Mouse (Mus musculus) limb, embryonic 12.5 days (tissue): Measurements from ENCODE around the gene Ccdc85c. TPM values are rescaled to one million over a fixed set of nuclear protein-coding genes. Genes with fewer than 3 reads are reported as not detected.

Experiments used
- ATAC-seq: fragments of 200-750 bp; cut with Nextera tagmentation; 2 replicates; pipeline ENCODE4 v1.8.0; 2017; ENCODE audit warnings: low read depth, moderate TSS enrichment; ENCODE audit not compliant: insufficient number of reproducible peaks, insufficient read depth, low FRiP score, low TSS enrichment
- H3K27ac ChIP-seq: fragments of 300-500 bp; sonication (generic); 2 replicates; pipeline ENCODE4 v1.5.1; 2016; ENCODE audit warnings: mild to moderate bottlenecking, moderate library complexity
- H3K27me3 ChIP-seq: fragments of 300-500 bp; sonication (generic); 2 replicates; pipeline ENCODE4 v1.6.1; 2016; ENCODE audit warnings: mild to moderate bottlenecking, moderate library complexity
- H3K36me3 ChIP-seq: fragments of 300-500 bp; sonication (generic); 2 replicates; pipeline ENCODE4 v1.6.1; 2016; ENCODE audit warnings: mild to moderate bottlenecking, moderate library complexity
- H3K4me1 ChIP-seq: fragments of 300-500 bp; sonication (generic); replicated peaks from 2 replicates; pipeline ENCODE4 v1.6.1; 2016
- H3K4me2 ChIP-seq: fragments of 300-500 bp; sonication (generic); 2 replicates; pipeline ENCODE4 v1.6.1; 2016; ENCODE audit warnings: mild to moderate bottlenecking, moderate library complexity
- H3K4me3 ChIP-seq: fragments of 300-500 bp; sonication (generic); replicated peaks from 2 replicates; pipeline ENCODE4 v1.5.1; 2016; ENCODE audit warnings: mild to moderate bottlenecking
- H3K9ac ChIP-seq: fragments of 300-500 bp; sonication (generic); replicated peaks from 2 replicates; pipeline ENCODE4 v1.6.1; 2016; ENCODE audit warnings: mild to moderate bottlenecking, moderate library complexity
- H3K9me3 ChIP-seq: fragments of 300-500 bp; sonication (generic); 2 replicates; pipeline ENCODE4 v1.6.1; 2016; ENCODE audit warnings: mild to moderate bottlenecking, moderate library complexity
- WGBS: fragments of 180-500 bp; shearing (Covaris S2); methylation state at CpG from one replicate; pipeline ENCODE4 v1.1.7; 2016; 5-methylcytosine and 5-hydroxymethylcytosine counted together
- polyA plus RNA-seq: library from polyadenylated mRNA; unstranded; fragments of >200 nt; fragmentation: Nextera tagmentation; extraction: Ambion mirVana; gene quantifications from 2 replicates; pipeline ENCODE4 v1.2.1, GENCODE M21; 2016

Gene Ccdc85c
- polyA plus RNA-seq, 1 experiment from 2014 or later = 6.6 TPM

DNA sequence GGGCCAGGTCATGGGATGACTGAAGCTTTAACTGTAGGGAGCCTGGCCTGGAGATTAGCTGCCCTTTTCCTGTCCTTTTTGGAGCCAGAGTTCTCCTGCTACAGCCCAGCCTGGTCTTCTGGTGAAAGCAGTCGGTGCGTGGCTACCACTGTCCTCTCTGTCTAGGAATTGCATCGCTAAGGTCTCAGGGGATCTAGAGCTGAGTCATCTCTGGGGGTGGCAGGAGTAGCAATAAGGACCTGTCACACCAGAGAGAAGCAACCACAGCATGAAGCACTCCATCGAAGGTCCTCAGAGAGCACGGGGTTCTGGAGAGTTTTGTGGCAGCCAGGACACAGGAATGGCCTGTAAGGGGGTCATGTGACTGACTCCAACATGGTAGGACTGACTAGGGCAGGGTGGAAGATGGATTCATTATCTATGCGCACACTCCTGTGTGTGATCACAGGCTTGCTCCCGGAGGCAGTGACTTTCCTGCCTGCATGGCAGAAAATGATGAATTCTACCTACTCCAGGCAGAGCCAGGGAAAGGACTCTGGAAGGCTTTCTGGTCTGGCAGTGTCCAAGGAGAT, 35.3 kb upstream of the Ccdc85c start:
- no peak overlapping the region for H3K9ac ChIP-seq
- no peak overlapping the region for H3K4me3 ChIP-seq
- no peak for ATAC-seq
- no peak overlapping the region for H3K4me2 ChIP-seq
- no peak overlapping the region for H3K27ac ChIP-seq
- no peaks in the 10 kb centered on the region for H3K36me3 ChIP-seq
- WGBS = 73% methylated on average over 7 of the region's 7 CpGs
- H3K9me3 ChIP-seq = no peaks in the 10 kb centered on the region
- H3K4me1 ChIP-seq = 0 out of 2 replicates have a peak, but pooled peaks cover 6% of the 10 kb centered on the region
- peaks cover 59% of the 10 kb centered on the region for H3K27me3 ChIP-seq

DNA sequence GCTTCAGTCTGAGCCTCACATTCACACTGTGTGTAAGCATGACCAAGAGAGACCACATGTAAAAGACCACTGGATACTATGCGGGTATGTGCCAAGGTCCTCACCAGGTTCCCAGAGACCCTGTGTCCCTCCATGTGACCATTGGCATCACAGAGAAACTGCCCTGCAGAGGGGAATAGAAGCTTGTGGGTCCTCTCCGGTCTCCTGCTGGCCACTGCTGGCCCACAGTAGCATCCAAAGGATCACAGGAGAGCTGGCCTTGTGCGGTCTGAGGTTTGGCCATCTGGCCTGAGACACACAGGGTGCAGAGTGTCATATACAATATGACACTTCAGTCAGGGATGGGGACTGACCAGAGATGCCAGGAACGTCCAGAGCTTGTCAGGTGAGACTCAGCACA, 34.8 kb upstream of the Ccdc85c start:
- Histone ChIP-seq H3K9ac (no peak overlapping the region), H3K27me3 (peaks cover 62% of the 10 kb centered on the region), H3K27ac (no peak overlapping the region), H3K9me3 (no peaks in the 10 kb centered on the region), H3K4me3 (no peak overlapping the region), H3K4me1 (0 out of 2 replicates have a peak, but pooled peaks cover 7% of the 10 kb centered on the region), H3K36me3 (no peaks in the 10 kb centered on the region), H3K4me2 (no peak overlapping the region)
- ATAC-seq = no peak
- WGBS = 85% methylated on average over 4 of the region's 4 CpGs

DNA sequence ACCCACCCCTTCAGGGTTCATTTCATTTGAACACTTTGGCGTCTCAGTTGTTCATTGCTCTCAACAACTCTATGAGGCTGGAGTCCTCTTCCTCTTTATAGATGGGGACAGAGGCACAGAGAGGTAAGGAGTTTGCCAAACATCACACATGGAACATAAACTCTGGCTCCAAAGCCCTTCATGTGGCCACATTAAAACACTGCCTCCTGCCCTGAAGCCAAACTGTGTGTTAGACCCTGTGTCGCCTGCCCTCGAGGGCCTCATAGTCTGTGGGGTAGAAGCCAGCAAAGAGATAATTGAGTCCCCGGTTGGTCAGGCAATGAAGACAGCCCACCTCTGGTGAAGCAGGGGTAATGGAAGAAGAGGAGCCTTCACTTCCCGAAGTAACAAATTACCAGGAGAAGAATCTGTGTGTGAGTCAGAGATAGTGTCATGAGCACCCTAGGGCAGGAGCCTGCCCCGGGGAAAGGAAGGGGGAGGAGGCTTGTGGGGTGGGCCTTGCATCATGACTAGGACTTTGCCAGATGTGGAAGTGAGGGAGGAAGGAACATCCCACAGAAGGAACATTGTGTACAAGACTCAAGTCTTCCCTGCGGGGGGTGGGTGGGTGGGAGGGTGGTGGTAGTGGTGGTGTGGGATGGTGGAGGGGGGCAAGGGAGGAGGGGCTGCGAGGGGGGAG, 34.0 kb upstream of the Ccdc85c start:
- WGBS = 68% methylated on average over 7 of the region's 8 CpGs

DNA sequence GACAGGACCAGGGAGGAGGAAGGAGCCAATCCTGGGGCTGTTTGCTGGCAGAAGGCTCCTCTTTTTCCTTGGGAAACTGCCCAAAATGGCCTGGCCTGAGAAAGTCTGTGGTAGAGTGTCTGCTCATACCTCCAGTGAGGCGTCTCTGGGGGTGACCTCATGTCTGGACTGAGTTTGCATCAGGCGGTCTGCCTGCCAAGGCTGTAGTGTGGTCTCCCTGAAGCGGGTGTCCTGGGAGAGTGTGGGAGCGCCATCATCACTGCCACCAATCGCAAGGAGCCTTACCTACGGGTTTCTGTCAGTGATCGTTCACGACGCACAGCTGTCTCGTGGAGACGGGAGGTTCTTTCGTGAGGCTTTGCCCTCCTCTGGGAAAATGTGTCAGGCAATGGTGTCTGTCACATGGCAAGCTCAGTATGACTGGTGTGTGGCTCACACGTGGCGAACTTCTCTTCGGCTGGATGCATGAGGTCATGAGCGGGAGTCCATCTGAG, 33.2 kb upstream of the Ccdc85c start:
- H3K27ac ChIP-seq = no peak overlapping the region
- H3K36me3 ChIP-seq = no peaks in the 10 kb centered on the region
- H3K9ac ChIP-seq = no peak overlapping the region
- no peaks in the 10 kb centered on the region for H3K9me3 ChIP-seq
- 0 out of 2 replicates have a peak, but pooled peaks cover 7% of the 10 kb centered on the region for H3K4me1 ChIP-seq
- no peak overlapping the region for H3K4me2 ChIP-seq
- H3K4me3 ChIP-seq = no peak overlapping the region
- no peak for ATAC-seq
- 82% methylated on average over 16 of the region's 16 CpGs for WGBS
- H3K27me3 ChIP-seq = peaks cover 69% of the 10 kb centered on the region

More for the DNA sequence above, 34.0 kb upstream of the Ccdc85c start:
- Histone ChIP-seq H3K9ac (no peak overlapping the region), H3K9me3 (no peaks in the 10 kb centered on the region), H3K4me1 (0 out of 2 replicates have a peak, but pooled peaks cover 7% of the 10 kb centered on the region), H3K36me3 (no peaks in the 10 kb centered on the region), H3K4me3 (no peak overlapping the region), H3K27me3 (peaks cover 63% of the 10 kb centered on the region), H3K4me2 (no peak overlapping the region), H3K27ac (no peak overlapping the region)
- no peak for ATAC-seq

DNA sequence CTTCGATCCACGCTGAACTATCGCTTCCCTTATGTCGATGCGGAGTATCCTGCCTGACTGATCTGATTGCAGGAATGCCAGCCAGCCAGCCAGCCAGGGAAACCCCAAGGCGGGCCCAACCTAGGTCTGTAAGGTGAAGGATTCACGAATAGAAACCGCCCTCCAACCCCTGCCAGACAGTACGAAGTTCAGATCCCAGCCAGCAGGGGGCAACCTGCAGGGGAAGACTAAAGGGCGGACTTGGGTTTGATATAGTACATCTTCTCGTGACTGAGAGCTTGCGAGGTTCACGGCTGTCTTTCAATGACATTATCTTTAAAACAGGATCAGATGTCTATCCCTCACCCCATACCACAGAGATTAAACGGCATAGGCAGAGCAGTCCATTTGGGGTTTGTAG, 32.3 kb upstream of the Ccdc85c start:
- no peak overlapping the region for H3K27ac ChIP-seq
- ATAC-seq = no peak
- peaks cover 69% of the 10 kb centered on the region for H3K27me3 ChIP-seq
- no peak overlapping the region for H3K4me3 ChIP-seq
- H3K9ac ChIP-seq = no peak overlapping the region
- H3K4me2 ChIP-seq = no peak overlapping the region
- 0 out of 2 replicates have a peak, but pooled peaks cover 7% of the 10 kb centered on the region for H3K4me1 ChIP-seq
- H3K36me3 ChIP-seq = no peaks in the 10 kb centered on the region
- H3K9me3 ChIP-seq = no peaks in the 10 kb centered on the region
- WGBS = 20% methylated on average over 14 of the region's 14 CpGs

DNA sequence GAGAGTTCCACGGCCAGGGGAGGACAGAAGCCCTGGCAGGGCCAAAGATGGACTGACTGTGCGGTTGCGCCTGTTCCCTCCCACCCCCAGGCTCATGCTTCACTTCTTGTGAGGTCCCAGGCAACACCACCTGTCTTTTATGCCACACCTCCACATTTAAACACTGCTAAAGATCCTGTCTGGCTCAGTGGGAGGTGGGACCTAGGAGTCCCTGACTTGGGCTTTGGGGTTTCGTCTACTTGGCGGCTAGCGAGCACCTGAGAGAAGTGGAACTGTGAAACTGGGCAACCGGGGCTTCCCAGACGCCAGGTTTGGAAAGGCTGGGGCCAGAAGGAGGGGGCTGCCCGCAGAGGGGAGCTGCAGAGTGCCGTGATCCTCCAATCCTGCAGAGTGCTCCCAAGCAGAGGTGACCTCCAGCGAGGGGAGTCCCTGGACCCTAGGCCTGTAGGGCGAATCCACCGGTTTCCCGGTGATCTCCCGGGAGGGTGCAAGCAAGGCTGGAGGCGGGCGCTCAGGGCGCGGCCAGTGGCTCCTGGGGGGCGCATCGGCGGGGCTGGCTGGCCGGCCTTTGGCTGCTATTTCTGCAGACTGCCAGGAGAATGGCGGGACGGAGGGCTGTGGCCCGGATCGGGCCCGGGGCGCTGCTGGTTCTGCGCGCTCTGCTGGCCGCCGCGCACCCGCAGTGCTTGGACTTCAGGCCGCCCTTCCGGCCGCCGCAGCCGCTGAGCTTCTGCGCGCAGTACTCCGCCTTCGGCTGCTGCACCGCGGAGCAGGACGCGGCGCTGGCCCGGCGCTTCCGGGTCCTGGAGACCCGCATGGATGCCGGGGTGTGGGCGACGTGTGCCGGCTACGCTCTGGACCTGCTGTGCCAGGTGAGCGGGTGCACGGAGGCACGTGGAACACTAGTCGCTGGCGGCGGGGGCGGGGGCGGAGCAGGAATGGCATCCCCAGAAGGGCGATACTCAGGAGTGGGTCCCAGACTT, 30.9 kb upstream of the Ccdc85c start, which contains the start of gene Hhipl1:
Hhipl1 (plus strand) TSS at position 459 of the 983 bp plus-strand sequence.
- H3K27me3 ChIP-seq = peaks cover 61% of the 10 kb centered on the region
- no peaks in the 10 kb centered on the region for H3K9me3 ChIP-seq
- H3K36me3 ChIP-seq = no peaks in the 10 kb centered on the region
- peak within 1 kb of the TSS; percentile 64 for H3K9ac ChIP-seq
- WGBS = 3% methylated on average over 67 of the region's 67 CpGs
- no peak within 1 kb of the TSS for H3K27ac ChIP-seq
- H3K4me3 ChIP-seq = peak within 1 kb of the TSS; percentile 52
- 0 out of 2 replicates have a peak, but pooled peaks cover 7% of the 10 kb centered on the region for H3K4me1 ChIP-seq
- peak within 1 kb of the TSS; percentile 98 for H3K4me2 ChIP-seq
- ATAC-seq = peak; percentile 40

DNA sequence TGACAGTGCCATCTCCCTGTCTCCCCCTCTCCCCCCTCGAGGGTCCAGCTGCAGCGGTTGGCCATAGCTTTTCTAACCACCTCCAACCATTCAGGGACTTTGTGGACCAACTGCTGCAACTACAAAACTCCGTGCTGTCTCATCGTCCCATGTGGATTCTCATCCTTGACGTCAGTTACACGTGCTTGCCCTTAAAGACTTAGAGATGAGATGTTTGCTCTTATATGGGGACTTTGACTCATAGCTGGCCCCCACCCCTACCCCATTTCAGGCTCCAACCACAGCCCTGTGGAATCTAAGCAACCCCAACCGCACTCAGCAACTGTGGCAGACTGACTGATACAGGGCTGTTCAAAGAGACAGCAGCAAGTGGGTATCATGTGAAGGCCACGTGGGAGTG, 29.9 kb upstream of the Ccdc85c start:
- Histone ChIP-seq H3K4me2 (no peak overlapping the region), H3K4me3 (no peak overlapping the region), H3K27me3 (peaks cover 61% of the 10 kb centered on the region), H3K36me3 (no peaks in the 10 kb centered on the region), H3K9me3 (no peaks in the 10 kb centered on the region), H3K4me1 (0 out of 2 replicates have a peak, but pooled peaks cover 7% of the 10 kb centered on the region), H3K27ac (no peak overlapping the region), H3K9ac (no peak overlapping the region)
- ATAC-seq = no peak
- 79% methylated on average over 8 of the region's 8 CpGs for WGBS

DNA sequence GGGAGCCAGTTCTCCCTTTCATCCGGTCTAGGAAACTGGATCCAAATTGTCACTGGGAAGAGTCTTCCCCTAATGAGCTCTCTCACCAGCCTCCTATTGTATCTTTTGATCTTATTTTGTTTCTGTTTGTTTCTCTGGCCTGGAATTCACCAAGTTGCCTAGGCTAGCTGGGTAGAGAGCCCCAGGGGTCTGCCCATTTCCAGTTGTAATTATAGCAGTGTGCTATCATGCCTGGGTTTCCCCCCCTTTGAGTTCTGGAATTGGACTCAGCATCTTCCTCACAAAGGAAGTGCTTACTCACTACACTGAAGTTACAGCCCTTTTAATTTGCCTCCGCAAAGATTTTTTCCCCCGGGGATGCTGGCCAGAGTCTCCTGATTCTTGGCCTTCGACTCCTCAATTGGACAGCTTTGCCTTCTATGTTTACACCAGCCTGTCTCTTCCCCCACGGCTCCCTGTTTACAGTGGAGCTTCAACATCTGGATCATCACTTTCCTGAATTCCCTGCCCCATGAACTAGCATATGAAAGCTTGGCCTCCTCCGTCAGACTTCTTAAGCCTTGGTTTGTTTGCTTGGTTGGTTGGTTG, 28.6 kb upstream of the Ccdc85c start:
- Histone ChIP-seq H3K36me3 (no peaks in the 10 kb centered on the region), H3K9me3 (no peaks in the 10 kb centered on the region), H3K4me3 (no peak overlapping the region), H3K4me1 (0 out of 2 replicates have a peak, but pooled peaks cover 7% of the 10 kb centered on the region), H3K9ac (no peak overlapping the region), H3K4me2 (no peak overlapping the region), H3K27ac (no peak overlapping the region), H3K27me3 (peaks cover 53% of the 10 kb centered on the region)
- 54% methylated on average over 6 of the region's 6 CpGs for WGBS
- ATAC-seq = no peak

DNA sequence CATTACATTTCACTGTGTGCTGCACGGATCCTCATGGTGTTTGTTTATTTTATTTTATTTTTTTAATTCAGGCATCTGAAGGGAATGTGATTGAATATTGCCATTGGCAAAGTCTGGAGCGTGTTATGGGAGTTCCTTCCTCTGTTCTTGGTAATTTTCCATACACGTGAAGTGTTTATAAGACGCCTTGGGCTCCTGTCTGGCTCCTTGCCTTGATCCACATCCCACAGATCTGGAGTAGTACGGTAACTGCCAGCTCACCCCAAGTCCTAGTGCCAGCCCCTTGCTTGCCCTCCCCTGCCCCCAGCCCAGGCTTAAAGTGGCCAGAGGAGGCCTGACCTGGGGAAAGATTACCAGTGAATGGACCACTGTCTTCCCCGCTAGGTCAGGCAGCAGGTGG, 25.8 kb upstream of the Ccdc85c start:
- Histone ChIP-seq H3K27me3 (peaks cover 24% of the 10 kb centered on the region), H3K9me3 (no peaks in the 10 kb centered on the region), H3K4me2 (no peak overlapping the region), H3K9ac (no peak overlapping the region), H3K4me1 (0 out of 2 replicates have a peak, but pooled peaks cover 6% of the 10 kb centered on the region), H3K36me3 (no peaks in the 10 kb centered on the region), H3K27ac (no peak overlapping the region), H3K4me3 (no peak overlapping the region)
- WGBS = 72% methylated on average over 6 of the region's 6 CpGs
- ATAC-seq = no peak

DNA sequence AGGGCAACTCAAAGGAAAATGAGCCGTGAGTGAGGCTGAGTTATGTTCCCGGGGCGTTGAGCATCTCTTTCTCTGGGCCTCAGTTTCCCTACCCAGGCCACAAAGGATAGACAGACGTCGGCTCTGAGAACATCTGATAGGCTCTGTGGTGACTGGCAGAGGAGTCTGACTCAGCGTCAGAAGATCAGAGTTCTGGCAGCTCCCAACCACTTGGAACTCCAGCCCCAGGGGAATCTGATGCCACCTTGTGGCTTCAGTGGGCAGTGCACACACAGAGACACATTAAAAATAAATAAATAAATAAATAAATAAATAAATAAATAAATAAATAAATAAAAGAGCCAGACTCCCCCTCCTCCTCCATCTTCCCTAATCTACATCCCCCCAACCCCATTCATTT, 21.8 kb upstream of the Ccdc85c start:
- Histone ChIP-seq H3K9me3 (no peaks in the 10 kb centered on the region), H3K4me1 (peaks cover 10% of the 10 kb centered on the region; the same call in 1 of the 2 replicates), H3K4me3 (no peak overlapping the region), H3K27me3 (peaks cover 9% of the 10 kb centered on the region), H3K4me2 (no peak overlapping the region), H3K9ac (no peak overlapping the region), H3K27ac (no peak overlapping the region), H3K36me3 (no peaks in the 10 kb centered on the region)
- 77% methylated on average over 6 of the region's 6 CpGs for WGBS
- ATAC-seq = no peak
